Mouse (Mus musculus) intestine, embryonic 16.5 days (tissue): ENCODE data around the gene Abcd2. TPM values are rescaled to one million over a fixed set of nuclear protein-coding genes. Genes with fewer than 3 reads are reported as not detected.
A peak's percentile ranks its signal among the peaks of the same experiment; 100 is the strongest.

Source experiments
- ATAC-seq: fragments of 200-750 bp; cut with Nextera tagmentation; 2 replicates; pipeline ENCODE4 v1.8.0; 2017; ENCODE audit warnings: moderate TSS enrichment, moderate library complexity
- H3K27ac ChIP-seq: fragments of 300-500 bp; sonication (generic); 2 replicates; pipeline ENCODE4 v1.5.1; 2014; ENCODE audit warnings: mild to moderate bottlenecking, low read length
- H3K27me3 ChIP-seq: fragments of 300-500 bp; sonication (generic); replicated peaks from 2 replicates; pipeline ENCODE4 v1.6.1; 2014; ENCODE audit warnings: low read length, control low read depth, mixed read lengths; ENCODE audit not compliant: control insufficient read depth, insufficient read depth
- H3K36me3 ChIP-seq: fragments of 300-500 bp; sonication (generic); 2 replicates; pipeline ENCODE4 v1.6.1; 2014; ENCODE audit warnings: low read length, control low read depth; ENCODE audit not compliant: control insufficient read depth, insufficient read depth
- H3K4me1 ChIP-seq: fragments of 300-500 bp; sonication (generic); 2 replicates; pipeline ENCODE4 v1.6.1; 2014; ENCODE audit warnings: low read length, control low read depth, mixed read lengths; ENCODE audit not compliant: control insufficient read depth, insufficient read depth
- H3K4me2 ChIP-seq: fragments of 300-500 bp; sonication (generic); 2 replicates; pipeline ENCODE4 v1.6.1; 2014; ENCODE audit warnings: low read depth, low read length, control low read depth
- H3K4me3 ChIP-seq: fragments of 300-500 bp; sonication (generic); 2 replicates; pipeline ENCODE4 v1.5.1; 2014; ENCODE audit warnings: mild to moderate bottlenecking, low read length
- H3K9ac ChIP-seq: fragments of 300-500 bp; sonication (generic); 2 replicates; pipeline ENCODE4 v1.6.1; 2014; ENCODE audit warnings: low read depth, low read length
- H3K9me3 ChIP-seq: fragments of 300-500 bp; sonication (generic); 2 replicates; pipeline ENCODE4 v1.6.1; 2016; ENCODE audit warnings: low read length, control low read depth; ENCODE audit not compliant: control insufficient read depth
- WGBS: fragments of 180-500 bp; shearing (Covaris S2); extraction: QIAGEN DNeasy Blood & Tissue Kit; methylation state at CpG from one replicate; pipeline ENCODE4 v1.1.7; 2014; 5-methylcytosine and 5-hydroxymethylcytosine counted together
- polyA plus RNA-seq: library from polyadenylated mRNA; unstranded; fragments of >200 nt; fragmentation: Nextera tagmentation; extraction: Ambion mirVana; gene quantifications from 2 replicates; pipeline ENCODE4 v1.2.1, GENCODE M21; 2015

Abcd2 gene
- polyA plus RNA-seq, 1 experiment from 2014 or later: 1.3 TPM

GRCm38 (mm10) chr15:91190519-91191207 lies 936 bp downstream of the Abcd2 start:
- H3K36me3 ChIP-seq: no peaks in the 10 kb centered on the region

GRCm38 (mm10) chr15:91190026-91190425 lies 1.6 kb downstream of the Abcd2 start:
- Histone ChIP-seq H3K4me1 (peaks cover 5% of the 10 kb centered on the region), H3K9ac (no peak overlapping the region), H3K4me2 (0 out of 2 replicates have a peak overlapping the region, but pooled peaks have one; percentile 51), H3K4me3 (peak overlapping the region; percentile 48; the same call in 1 of the 2 replicates), H3K27me3 (no peaks in the 10 kb centered on the region), H3K27ac (no peak overlapping the region), H3K36me3 (no peaks in the 10 kb centered on the region), H3K9me3 (no peaks in the 10 kb centered on the region)
- no peak for ATAC-seq
- 44% methylated on average over 4 of the region's 4 CpGs for WGBS

More at GRCm38 (mm10) chr15:91190519-91191207, 936 bp downstream of the Abcd2 start:
- H3K27ac ChIP-seq: no peak overlapping the region; the same call in 1 of the 2 replicates
- WGBS: 47% methylated on average over 17 of the region's 17 CpGs
- H3K27me3 ChIP-seq: no peaks in the 10 kb centered on the region
- no peak for ATAC-seq
- peak overlapping the region; percentile 51 for H3K4me2 ChIP-seq
- H3K4me1 ChIP-seq: peaks cover 5% of the 10 kb centered on the region
- H3K9me3 ChIP-seq: no peaks in the 10 kb centered on the region
- H3K4me3 ChIP-seq: peak overlapping the region; percentile 48
- H3K9ac ChIP-seq: peak overlapping the region; percentile 31; the same call in 1 of the 2 replicates

GRCm38 (mm10) chr15:91186358-91186757 lies 5.2 kb downstream of the Abcd2 start:
- H3K9ac ChIP-seq: no peak overlapping the region
- H3K27ac ChIP-seq: no peak overlapping the region
- WGBS: 82% methylated on average over 6 of the region's 6 CpGs
- no peak overlapping the region for H3K4me2 ChIP-seq
- no peaks in the 10 kb centered on the region for H3K27me3 ChIP-seq
- peaks cover 2% of the 10 kb centered on the region; the same call in 1 of the 2 replicates for H3K4me1 ChIP-seq
- no peaks in the 10 kb centered on the region for H3K36me3 ChIP-seq
- no peaks in the 10 kb centered on the region for H3K9me3 ChIP-seq
- no peak overlapping the region for H3K4me3 ChIP-seq
- ATAC-seq: no peak

- no peak overlapping the region for H3K4me3 ChIP-seq
- no peaks in the 10 kb centered on the region for H3K27me3 ChIP-seq
- ATAC-seq: no peak
- no peak overlapping the region for H3K9ac ChIP-seq
- H3K27ac ChIP-seq: no peak overlapping the region
- H3K9me3 ChIP-seq: no peaks in the 10 kb centered on the region
- no peak overlapping the region for H3K4me2 ChIP-seq
- no peaks in the 10 kb centered on the region for H3K4me1 ChIP-seq
- WGBS: 63% methylated on average over 15 of the region's 15 CpGs
- no peaks in the 10 kb centered on the region for H3K36me3 ChIP-seq
Observed at GRCm38 (mm10) chr15:91179911-91180622, 11.5 kb downstream of the Abcd2 start.

GRCm38 (mm10) chr15:91178656-91179314 lies 12.8 kb downstream of the Abcd2 start:
- no peaks in the 10 kb centered on the region for H3K36me3 ChIP-seq
- no peak overlapping the region for H3K27ac ChIP-seq
- ATAC-seq: no peak
- no peak overlapping the region for H3K4me3 ChIP-seq
- no peak overlapping the region for H3K4me2 ChIP-seq
- H3K9ac ChIP-seq: no peak overlapping the region
- no peaks in the 10 kb centered on the region for H3K9me3 ChIP-seq
- H3K4me1 ChIP-seq: no peaks in the 10 kb centered on the region
- no peaks in the 10 kb centered on the region for H3K27me3 ChIP-seq
- 59% methylated on average over 9 of the region's 9 CpGs for WGBS

- no peaks in the 10 kb centered on the region for H3K27me3 ChIP-seq
- no peak overlapping the region for H3K27ac ChIP-seq
- no peak overlapping the region for H3K4me2 ChIP-seq
- H3K9ac ChIP-seq: no peak overlapping the region
- 61% methylated on average over 4 of the region's 4 CpGs for WGBS
- no peaks in the 10 kb centered on the region for H3K36me3 ChIP-seq
- H3K4me3 ChIP-seq: no peak overlapping the region
- ATAC-seq: no peak
- H3K9me3 ChIP-seq: no peaks in the 10 kb centered on the region
- H3K4me1 ChIP-seq: no peaks in the 10 kb centered on the region
Observed at GRCm38 (mm10) chr15:91172193-91172592, 19.4 kb downstream of the Abcd2 start.

GRCm38 (mm10) chr15:91171332-91171731 lies 20.3 kb downstream of the Abcd2 start:
- Histone ChIP-seq H3K27me3 (no peaks in the 10 kb centered on the region), H3K4me1 (no peaks in the 10 kb centered on the region), H3K36me3 (no peaks in the 10 kb centered on the region), H3K27ac (no peak overlapping the region), H3K9ac (no peak overlapping the region), H3K4me2 (no peak overlapping the region), H3K9me3 (no peaks in the 10 kb centered on the region), H3K4me3 (no peak overlapping the region)
- WGBS: 80% methylated on average over 4 of the region's 4 CpGs
- no peak for ATAC-seq

- Histone ChIP-seq H3K36me3 (no peaks in the 10 kb centered on the region), H3K4me1 (no peaks in the 10 kb centered on the region), H3K9me3 (no peaks in the 10 kb centered on the region), H3K4me3 (no peak overlapping the region), H3K27ac (no peak overlapping the region), H3K4me2 (no peak overlapping the region), H3K27me3 (no peaks in the 10 kb centered on the region), H3K9ac (no peak overlapping the region)
- no peak for ATAC-seq
- WGBS: 78% methylated on average over 9 of the region's 9 CpGs
Observed at GRCm38 (mm10) chr15:91170602-91171328, 20.8 kb downstream of the Abcd2 start.
